Mouse (Mus musculus): Measurements from ENCODE around the gene Npat. TPM values are rescaled to one million over a fixed set of nuclear protein-coding genes. Genes with fewer than 3 reads are reported as not detected.

Npat gene
- total and polyA plus RNA-seq, 3 experiments, result 1.7 to 70.7 (median 44.6) TPM

DNA sequence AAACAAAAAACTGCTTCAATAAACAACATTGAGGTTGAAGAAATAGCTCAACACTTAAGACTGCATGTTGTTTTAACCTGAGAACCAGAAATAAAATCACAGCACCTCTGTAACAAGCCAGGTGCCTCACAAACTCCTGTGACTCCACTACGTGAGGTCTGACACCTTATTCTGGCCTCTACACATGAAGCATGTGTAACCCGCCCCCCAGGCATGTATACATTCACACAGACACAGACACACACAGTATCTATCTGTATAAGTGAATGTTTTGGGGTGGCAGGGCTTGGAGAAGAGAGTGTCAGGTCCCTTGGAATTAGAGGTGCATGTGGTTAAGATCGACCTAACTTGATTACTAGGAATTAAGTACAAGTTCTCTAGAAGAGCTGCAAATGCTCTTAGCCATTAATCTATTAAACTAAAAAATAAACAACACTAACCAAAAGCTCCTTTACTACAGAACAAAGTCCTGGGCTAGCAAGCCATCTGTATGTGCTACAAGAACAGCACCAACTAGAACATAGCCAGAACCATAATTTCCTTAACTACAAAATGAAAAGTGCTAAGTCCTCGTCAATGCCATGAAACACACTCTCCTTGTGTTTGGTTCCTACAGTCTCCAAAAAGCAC lies 60.2 kb downstream of the Npat start:
- peaks cover 57% of the 10 kb centered on the region for H3K36me3 ChIP-seq (replicated peaks)
- H3K4me3 ChIP-seq (ENCODE audit: low read depth, low read length), result no peak overlapping the region
- no peaks in the 10 kb centered on the region for H3K27me3 ChIP-seq (ENCODE audit: insufficient read depth, low read length)
- ATAC-seq (ENCODE audit: extremely low read depth, insufficient number of reproducible peaks, low FRiP score, poor library complexity, severe bottlenecking) (no peak), DNase-seq (ENCODE audit: low spot score) (no peak)
- peaks cover 4% of the 10 kb centered on the region; the same call in 1 of the 2 replicates for H3K4me1 ChIP-seq (ENCODE audit: insufficient read depth, low read depth, low read length)
- no peaks in the 10 kb centered on the region for H3K9me3 ChIP-seq (replicated peaks)
- TF ChIP-seq TAL1 (conservative IDR thresholded peaks at IDR 0.05; ENCODE audit: low read depth, low read length) (no peak), POLR2AphosphoS5 (IDR thresholded peaks at IDR 0.05; ENCODE audit: insufficient replicate concordance, low read depth, low read length) (no peak), GATA1 (IDR thresholded peaks at IDR 0.05; ENCODE audit: borderline replicate concordance, low read length) (no peak), CTCF (IDR thresholded peaks at IDR 0.05; ENCODE audit: low read depth, low read length) (no peak)

DNA sequence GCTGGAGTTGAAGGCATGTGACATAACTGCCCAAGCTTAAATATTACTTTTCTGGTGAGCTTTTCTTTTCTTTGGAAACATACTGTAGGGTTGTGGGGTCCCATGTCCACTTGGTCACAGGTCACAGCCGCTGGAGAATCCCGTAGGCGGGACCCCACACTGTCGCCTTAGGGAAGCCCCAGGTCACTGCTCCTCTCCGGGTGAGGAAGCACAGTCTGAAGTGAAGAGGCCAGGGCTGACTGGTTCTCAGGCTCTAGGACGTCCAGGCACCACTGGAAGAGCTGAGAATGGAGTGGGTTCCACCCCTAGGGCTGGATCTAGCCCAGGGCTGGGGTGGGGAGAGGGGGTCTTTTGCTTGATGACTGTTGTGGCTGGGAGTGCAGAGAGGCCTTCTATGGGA lies 61.8 kb downstream of the Npat start:
- TF ChIP-seq POLR2AphosphoS5 (IDR thresholded peaks at IDR 0.05; ENCODE audit: insufficient replicate concordance, low read depth, low read length), result no peak
- TF ChIP-seq GATA1 (IDR thresholded peaks at IDR 0.05; ENCODE audit: borderline replicate concordance, low read length), result no peak
- H3K36me3 ChIP-seq (replicated peaks), result peaks cover 49% of the 10 kb centered on the region
- no peak overlapping the region for H3K4me3 ChIP-seq (ENCODE audit: low read depth, low read length)
- DNase-seq (ENCODE audit: low spot score) (no peak), ATAC-seq (ENCODE audit: extremely low read depth, insufficient number of reproducible peaks, low FRiP score, poor library complexity, severe bottlenecking) (no peak)
- no peaks in the 10 kb centered on the region for H3K27me3 ChIP-seq (ENCODE audit: insufficient read depth, low read length)
- no peaks in the 10 kb centered on the region for H3K9me3 ChIP-seq (replicated peaks)
- H3K4me1 ChIP-seq (ENCODE audit: insufficient read depth, low read depth, low read length), result peaks cover 11% of the 10 kb centered on the region

DNA sequence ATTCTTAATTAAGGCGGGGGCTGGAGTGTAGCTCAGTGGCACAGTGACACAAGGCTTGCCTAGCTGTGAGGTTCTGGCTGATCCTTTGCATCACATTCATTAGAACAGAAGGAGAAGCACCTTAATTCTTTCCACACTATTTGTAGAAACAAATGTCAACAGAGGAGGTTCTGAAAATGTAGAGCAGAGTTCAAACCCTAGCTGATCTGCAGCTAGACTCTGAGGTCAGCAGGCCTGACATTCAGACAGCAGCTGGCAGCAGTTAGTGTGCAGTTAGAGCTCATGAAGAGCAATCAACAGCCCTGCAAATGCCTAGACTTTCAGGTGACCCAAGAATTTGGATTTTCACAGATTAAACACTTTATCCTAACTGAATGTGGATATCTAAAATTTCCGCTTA lies 64.7 kb downstream of the Npat start:
- ATAC-seq (ENCODE audit: extremely low read depth, insufficient number of reproducible peaks, low FRiP score, poor library complexity, severe bottlenecking), result no peak
- peaks cover 20% of the 10 kb centered on the region for H3K4me1 ChIP-seq (ENCODE audit: insufficient read depth, low read depth, low read length)
- H3K4me3 ChIP-seq (ENCODE audit: low read depth, low read length), result no peak overlapping the region
- no peaks in the 10 kb centered on the region for H3K9me3 ChIP-seq (replicated peaks)
- H3K36me3 ChIP-seq (replicated peaks), result peaks cover 53% of the 10 kb centered on the region
- H3K27me3 ChIP-seq (ENCODE audit: insufficient read depth, low read length), result no peaks in the 10 kb centered on the region
- TF ChIP-seq GATA2 (IDR thresholded peaks at IDR 0.05; ENCODE audit: borderline replicate concordance, low read depth, low read length) (no peak), GATA1 (IDR thresholded peaks at IDR 0.05; ENCODE audit: borderline replicate concordance, low read length) (no peak), POLR2AphosphoS5 (IDR thresholded peaks at IDR 0.05; ENCODE audit: insufficient replicate concordance, low read depth, low read length) (no peak), TAL1 (conservative IDR thresholded peaks at IDR 0.05; ENCODE audit: low read depth, low read length) (no peak), CTCF (IDR thresholded peaks at IDR 0.05; ENCODE audit: low read depth, low read length) (no peak)
- no peak for DNase-seq (ENCODE audit: low spot score)

DNA sequence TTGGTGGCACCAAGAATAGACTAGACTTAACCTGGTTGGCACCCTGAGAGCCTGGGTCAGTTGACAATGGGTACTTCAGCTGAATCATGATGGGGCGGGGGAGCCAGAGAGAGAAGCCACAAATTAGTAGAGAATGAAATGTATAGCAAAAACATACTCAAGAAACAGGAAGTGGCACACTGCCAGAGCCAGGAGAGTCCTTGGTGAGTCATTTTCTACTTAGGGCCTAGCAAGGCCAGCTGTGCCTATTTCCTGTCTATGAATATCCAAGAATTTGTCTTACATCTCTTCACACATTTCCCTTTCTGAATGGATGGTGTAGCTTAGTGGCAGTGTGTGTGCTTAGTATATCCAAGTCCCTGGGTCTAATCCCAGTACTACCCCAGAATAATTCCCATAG lies 66.5 kb downstream of the Npat start:
- no peak for TF ChIP-seq GATA1 (IDR thresholded peaks at IDR 0.05; ENCODE audit: borderline replicate concordance, low read length)
- no peak for TF ChIP-seq POLR2AphosphoS5 (IDR thresholded peaks at IDR 0.05; ENCODE audit: insufficient replicate concordance, low read depth, low read length)
- no peak for TF ChIP-seq CTCF (IDR thresholded peaks at IDR 0.05; ENCODE audit: low read depth, low read length)
- no peak for TF ChIP-seq GATA2 (IDR thresholded peaks at IDR 0.05; ENCODE audit: borderline replicate concordance, low read depth, low read length)
- TF ChIP-seq TAL1 (conservative IDR thresholded peaks at IDR 0.05; ENCODE audit: low read depth, low read length), result no peak
- peak; percentile 29 for DNase-seq (ENCODE audit: low spot score)
- peaks cover 17% of the 10 kb centered on the region for H3K4me1 ChIP-seq (ENCODE audit: insufficient read depth, low read depth, low read length)
- H3K27me3 ChIP-seq (ENCODE audit: insufficient read depth, low read length), result no peaks in the 10 kb centered on the region
- peak; percentile 85 for ATAC-seq (ENCODE audit: extremely low read depth, insufficient number of reproducible peaks, low FRiP score, poor library complexity, severe bottlenecking)
- H3K4me3 ChIP-seq (ENCODE audit: low read depth, low read length), result no peak overlapping the region
- H3K36me3 ChIP-seq (replicated peaks), result peaks cover 52% of the 10 kb centered on the region
- H3K9me3 ChIP-seq (replicated peaks), result no peaks in the 10 kb centered on the region

DNA sequence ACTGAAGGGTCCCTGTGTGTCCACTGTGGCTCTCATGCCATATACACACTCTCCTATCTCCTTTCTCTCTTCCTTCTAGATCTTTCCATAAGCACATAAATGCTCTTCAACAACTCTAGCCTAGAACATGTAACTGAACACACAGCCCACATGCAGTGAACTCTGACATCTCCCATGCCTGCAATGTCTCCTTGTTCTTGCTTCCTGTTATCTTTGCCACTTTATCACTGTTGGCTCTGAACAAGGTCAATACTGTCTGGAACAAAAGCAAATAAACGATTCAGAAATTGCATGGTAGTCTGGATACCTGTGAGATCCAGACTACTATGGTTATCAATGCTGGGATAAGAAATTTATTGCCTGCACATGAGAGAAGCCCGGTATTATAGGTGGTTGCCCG lies 67.0 kb downstream of the Npat start:
- no peak for TF ChIP-seq GATA2 (IDR thresholded peaks at IDR 0.05; ENCODE audit: borderline replicate concordance, low read depth, low read length)
- TF ChIP-seq POLR2AphosphoS5 (IDR thresholded peaks at IDR 0.05; ENCODE audit: insufficient replicate concordance, low read depth, low read length), result no peak
- no peak for TF ChIP-seq TAL1 (conservative IDR thresholded peaks at IDR 0.05; ENCODE audit: low read depth, low read length)
- TF ChIP-seq CTCF (IDR thresholded peaks at IDR 0.05; ENCODE audit: low read depth, low read length), result no peak
- no peak for TF ChIP-seq GATA1 (IDR thresholded peaks at IDR 0.05; ENCODE audit: borderline replicate concordance, low read length)
- no peaks in the 10 kb centered on the region for H3K9me3 ChIP-seq (replicated peaks)
- peaks cover 49% of the 10 kb centered on the region for H3K36me3 ChIP-seq (replicated peaks)
- H3K4me1 ChIP-seq (ENCODE audit: insufficient read depth, low read depth, low read length), result peaks cover 20% of the 10 kb centered on the region
- DNase-seq (ENCODE audit: low spot score) (no peak), ATAC-seq (ENCODE audit: extremely low read depth, insufficient number of reproducible peaks, low FRiP score, poor library complexity, severe bottlenecking) (no peak)
- H3K27me3 ChIP-seq (ENCODE audit: insufficient read depth, low read length), result no peaks in the 10 kb centered on the region
- no peak overlapping the region for H3K4me3 ChIP-seq (ENCODE audit: low read depth, low read length)

DNA sequence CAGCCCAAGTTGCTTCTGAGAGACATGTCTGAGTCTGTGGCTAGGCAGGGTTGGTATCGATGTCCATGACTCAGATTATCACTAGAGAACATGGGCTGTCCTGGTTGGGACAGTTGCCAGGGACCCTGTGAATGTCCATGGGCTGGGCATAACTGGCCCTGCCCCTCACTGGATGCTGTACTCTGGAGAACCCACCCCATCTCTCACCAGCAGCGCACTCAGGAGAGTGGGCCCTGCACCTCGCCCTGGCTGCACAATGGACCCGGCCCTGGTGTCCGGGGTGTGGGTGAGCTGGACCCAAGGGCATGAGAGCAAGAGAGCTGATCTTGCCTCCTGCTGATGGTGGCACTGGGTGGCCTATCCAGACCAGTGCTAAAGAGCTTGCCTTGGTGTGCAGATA lies 68.1 kb downstream of the Npat start:
- no peaks in the 10 kb centered on the region for H3K9me3 ChIP-seq (replicated peaks)
- DNase-seq (ENCODE audit: low spot score), result no peak
- H3K4me1 ChIP-seq (ENCODE audit: insufficient read depth, low read depth, low read length), result peaks cover 24% of the 10 kb centered on the region
- no peak for ATAC-seq (ENCODE audit: extremely low read depth, insufficient number of reproducible peaks, low FRiP score, poor library complexity, severe bottlenecking)
- no peaks in the 10 kb centered on the region for H3K27me3 ChIP-seq (ENCODE audit: insufficient read depth, low read length)
- TF ChIP-seq POLR2AphosphoS5 (IDR thresholded peaks at IDR 0.05; ENCODE audit: insufficient replicate concordance, low read depth, low read length) (no peak), CTCF (IDR thresholded peaks at IDR 0.05; ENCODE audit: low read depth, low read length) (no peak), TAL1 (conservative IDR thresholded peaks at IDR 0.05; ENCODE audit: low read depth, low read length) (no peak), GATA1 (IDR thresholded peaks at IDR 0.05; ENCODE audit: borderline replicate concordance, low read length) (no peak), GATA2 (IDR thresholded peaks at IDR 0.05; ENCODE audit: borderline replicate concordance, low read depth, low read length) (no peak)
- no peak overlapping the region; the same call in 1 of the 2 replicates for H3K4me3 ChIP-seq (ENCODE audit: low read depth, low read length)
- peaks cover 43% of the 10 kb centered on the region for H3K36me3 ChIP-seq (replicated peaks)

Data from G1E (cell line).